ENCODE assay signal across 10 mouse cellular contexts in genomic region chr9:68966540-68966939, GRCm38 (mm10).
A peak's percentile ranks its signal among the peaks of the same experiment; 100 is the strongest.
DNase-seq lines count a peak whose midpoint lies in the region; ATAC-seq and TF ChIP-seq lines count a peak whose summit lies in the region.
"Had no signal": no experiment of that assay in that cellular context is flagged by ENCODE, and none has a peak within 500 bp of the region (broad histone marks: within the 10 kb centered on the region; RNA-seq: fewer than 3 reads in every experiment).

No protein-coding gene starts in this region.

- peak; percentile 94 for ATAC-seq in inflammation-experienced regulatory T-cells, adult 6 months
- ATAC-seq in neural tube, embryonic 15.5 days (ENCODE audit: low FRiP score), result no peak
- ATAC-seq in hindbrain, embryonic 12.5 days (ENCODE audit: low FRiP score), result no peak

- 0 out of 2 replicates have a peak overlapping the region, but pooled peaks have one; percentile 25 for H3K27ac ChIP-seq in layer of hippocampus, adult 2 months
- H3K27ac ChIP-seq in neural tube, embryonic 15.5 days (replicated peaks), result no peak overlapping the region
- no peak overlapping the region for H3K27ac ChIP-seq in hindbrain, embryonic 12.5 days
- H3K27ac ChIP-seq: heart, embryonic 13.5 days had no signal

- no peak overlapping the region for H3K4me2 ChIP-seq in neural tube, embryonic 15.5 days
- no peak overlapping the region for H3K4me2 ChIP-seq in hindbrain, embryonic 12.5 days (replicated peaks)
- H3K4me2 ChIP-seq: heart, embryonic 13.5 days had no signal

- H3K9ac ChIP-seq in neural tube, embryonic 15.5 days (replicated peaks), result no peak overlapping the region
- no peak overlapping the region for H3K9ac ChIP-seq in hindbrain, embryonic 12.5 days
- H3K9ac ChIP-seq: heart, embryonic 13.5 days had no signal

- H3K4me3 ChIP-seq in layer of hippocampus, adult 2 months, result no peak overlapping the region
- H3K4me3 ChIP-seq in neural tube, embryonic 15.5 days (replicated peaks), result no peak overlapping the region
- H3K4me3 ChIP-seq in hindbrain, embryonic 12.5 days, result no peak overlapping the region
- H3K4me3 ChIP-seq: heart, embryonic 13.5 days; megakaryocyte, embryonic 14.5 days had no signal

- no peaks in the 10 kb centered on the region for H3K27me3 ChIP-seq in neural tube, embryonic 15.5 days (replicated peaks)
- H3K27me3 ChIP-seq in hindbrain, embryonic 12.5 days, result no peaks in the 10 kb centered on the region
- H3K27me3 ChIP-seq: heart, embryonic 13.5 days; megakaryocyte, embryonic 14.5 days had no signal

- 58% methylated on average over 13 of the region's 13 CpGs for WGBS in neural tube, embryonic 15.5 days
- WGBS in hindbrain, embryonic 12.5 days, result 46% methylated on average over 13 of the region's 13 CpGs

- DNase-seq in layer of hippocampus, adult 2 months (ENCODE audit: low spot score in 2 of 2), result no peak
- no peak for DNase-seq in layer of hippocampus, adult 9-11 months
- DNase-seq in T-cell, adult 2 months (ENCODE audit: low spot score), result peak; percentile 67
- peak; percentile 23 to 27 for DNase-seq in spleen, postnatal 36 days (ENCODE audit: low spot score in 2 of 2)
- DNase-seq in left cerebral cortex, adult 11 months (ENCODE audit: low spot score), result no peak

- no peaks in the 10 kb centered on the region for H3K36me3 ChIP-seq in neural tube, embryonic 15.5 days
- no peaks in the 10 kb centered on the region for H3K36me3 ChIP-seq in hindbrain, embryonic 12.5 days
- H3K36me3 ChIP-seq: heart, embryonic 13.5 days had no signal

- TF ChIP-seq CTCF in layer of hippocampus, adult 2 months (conservative IDR thresholded peaks at IDR 0.05), result peak; percentile 57

- H3K4me1 ChIP-seq in neural tube, embryonic 15.5 days, result peaks cover 11% of the 10 kb centered on the region; the same call in 1 of the 2 replicates
- no peaks in the 10 kb centered on the region for H3K4me1 ChIP-seq in hindbrain, embryonic 12.5 days
- H3K4me1 ChIP-seq: megakaryocyte, embryonic 14.5 days had no signal

- no peaks in the 10 kb centered on the region for H3K9me3 ChIP-seq in neural tube, embryonic 15.5 days (replicated peaks)
- no peaks in the 10 kb centered on the region for H3K9me3 ChIP-seq in hindbrain, embryonic 12.5 days (replicated peaks)
- H3K9me3 ChIP-seq: heart, embryonic 13.5 days; megakaryocyte, embryonic 14.5 days had no signal

Comparison
In these comparisons a context has a peak if more than half of its experiments do, and no peak if none do; other contexts are left out.
1. DNase-seq: peak in T-cell, adult 2 months (single experiment) and spleen, postnatal 36 days (2 of 2); none in layer of hippocampus, adult 2 months (0 of 2), layer of hippocampus, adult 9-11 months (single experiment) and left cerebral cortex, adult 11 months (single experiment).